In the genomic region with DNA sequence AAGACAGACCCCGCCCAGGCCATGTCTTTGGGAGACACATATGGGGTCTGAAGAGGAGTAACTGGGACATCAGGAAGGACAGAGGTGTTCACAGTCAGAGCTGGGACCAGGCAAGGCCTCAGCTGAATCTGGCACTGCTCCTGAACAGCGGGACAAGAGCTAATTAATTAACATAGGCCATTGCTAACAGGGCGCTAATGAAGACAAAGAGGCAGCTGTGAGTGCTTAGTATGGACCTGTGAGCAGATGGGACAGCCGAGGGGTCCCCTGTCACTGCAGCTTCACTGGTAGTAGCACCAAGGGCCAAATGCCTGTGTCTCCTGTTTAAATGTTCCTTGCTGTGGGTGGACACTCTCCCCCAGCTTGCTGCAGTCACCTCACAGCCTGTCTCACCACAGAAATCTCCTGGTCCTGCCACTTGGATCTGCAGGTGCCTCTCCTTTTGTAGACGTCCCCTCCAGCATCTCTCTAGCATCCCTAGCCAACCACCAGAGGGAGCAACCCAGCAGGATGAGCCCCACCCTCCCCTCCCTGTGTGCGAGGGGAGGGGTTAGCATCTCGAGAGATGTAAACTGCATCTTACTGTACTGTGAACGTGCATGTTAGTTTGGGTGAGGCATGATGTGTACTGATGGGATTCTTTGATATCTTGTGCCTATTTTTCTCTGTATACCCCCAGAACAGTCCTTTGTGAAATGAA, we compare ENCODE assay signal across 8 mouse cellular contexts. TPM values are rescaled to one million over a fixed set of nuclear protein-coding genes. Genes with fewer than 3 reads are reported as not detected.
DNase-seq lines count a peak whose midpoint lies in the region; ATAC-seq lines count a peak whose summit lies in the region.

No protein-coding gene starts in this region.

- H3K27ac ChIP-seq in liver, embryonic 12.5 days: no peak overlapping the region
- H3K27ac ChIP-seq in intestine, embryonic 15.5 days: no peak overlapping the region

- H3K36me3 ChIP-seq in liver, embryonic 12.5 days: no peaks in the 10 kb centered on the region
- no peaks in the 10 kb centered on the region for H3K36me3 ChIP-seq in intestine, embryonic 15.5 days

- H3K4me2 ChIP-seq in liver, embryonic 12.5 days: no peak overlapping the region
- H3K4me2 ChIP-seq in intestine, embryonic 15.5 days (replicated peaks): no peak overlapping the region

- DNase-seq in liver (peak; percentile 52), adipocyte (ENCODE audit: low spot score) (peak; percentile 52)
- DNase-seq in embryo, embryonic 11.5 days (ENCODE audit: low read depth, low spot score): peak; percentile 54
- peak; percentile 37 to 53 for DNase-seq in lung, postnatal 4 days
- DNase-seq in right cerebral cortex, postnatal 25 days: peak; percentile 60
- DNase-seq in spleen, adult 18-20 months: no peak

- H3K4me3 ChIP-seq in liver, embryonic 12.5 days: no peak overlapping the region
- no peak overlapping the region for H3K4me3 ChIP-seq in intestine, embryonic 15.5 days (replicated peaks)

- 26% methylated on average over 8 of the region's 8 CpGs for WGBS in liver, embryonic 12.5 days (ENCODE audit: insufficient replicate concordance)
- 26% methylated on average over 8 of the region's 8 CpGs for WGBS in intestine, embryonic 15.5 days

- no peaks in the 10 kb centered on the region for H3K9me3 ChIP-seq in liver, embryonic 12.5 days (replicated peaks)
- no peaks in the 10 kb centered on the region for H3K9me3 ChIP-seq in intestine, embryonic 15.5 days

- no peaks in the 10 kb centered on the region for H3K4me1 ChIP-seq in liver, embryonic 12.5 days
- H3K4me1 ChIP-seq in intestine, embryonic 15.5 days (replicated peaks): no peaks in the 10 kb centered on the region

- no peak overlapping the region for H3K9ac ChIP-seq in liver, embryonic 12.5 days
- no peak overlapping the region for H3K9ac ChIP-seq in intestine, embryonic 15.5 days

- peaks cover 20% of the 10 kb centered on the region for H3K27me3 ChIP-seq in liver, embryonic 12.5 days (replicated peaks)
- H3K27me3 ChIP-seq in intestine, embryonic 15.5 days (replicated peaks): no peaks in the 10 kb centered on the region

- ATAC-seq in liver, embryonic 12.5 days: no peak
- ATAC-seq in intestine, embryonic 15.5 days: peak; percentile 70; the same call in 1 of the 2 replicates

RNA-seq across cellular contexts. Expression of a gene that starts 8.3 kb away (rescaled TPM):
- polyA plus RNA-seq in liver, embryonic 12.5 days (2016; fragmentation: Nextera tagmentation; extraction: Ambion mirVana): 0.65 and 0.68 TPM in 2 replicates
- 4.1 and 4.7 TPM in 2 replicates for polyA plus RNA-seq in intestine, embryonic 15.5 days (2015; fragmentation: Nextera tagmentation; extraction: Ambion mirVana)

RNA-seq across cellular contexts. Expression of a gene that starts 29.2 kb away (rescaled TPM):
- 8.6 and 10.1 TPM in 2 replicates for polyA plus RNA-seq in liver, embryonic 12.5 days (2016; fragmentation: Nextera tagmentation; extraction: Ambion mirVana)
- polyA plus RNA-seq in intestine, embryonic 15.5 days (2015; fragmentation: Nextera tagmentation; extraction: Ambion mirVana): 15.0 and 19.9 TPM in 2 replicates

Comparison
In these comparisons a context has a peak if more than half of its experiments do, and no peak if none do; other contexts are left out.
1. DNase-seq: peak in liver (single experiment), adipocyte (single experiment), embryo, embryonic 11.5 days (single experiment), lung, postnatal 4 days (2 of 2) and right cerebral cortex, postnatal 25 days (single experiment); none in spleen, adult 18-20 months (0 of 2).